Mouse (Mus musculus) limb, embryonic 11.5 days (tissue): ENCODE measurements around the gene BC048562. TPM values are rescaled to one million over a fixed set of nuclear protein-coding genes. Genes with fewer than 3 reads are reported as not detected.

Source experiments
- ATAC-seq: fragments of 200-750 bp; cut with Nextera tagmentation; 2 replicates; pipeline ENCODE4 v1.8.0; 2017; ENCODE audit warnings: low read depth; ENCODE audit not compliant: insufficient number of reproducible peaks, low FRiP score, low TSS enrichment
- DNase-seq: peaks from one replicate; pipeline ENCODE4 v3.0.0-alpha.2; 2015; ENCODE audit warnings: low spot score
- H3K27ac ChIP-seq: fragments of 300-500 bp; sonication (generic); replicated peaks from 2 replicates; pipeline ENCODE4 v1.5.1; 2014; ENCODE audit warnings: low read depth, mild to moderate bottlenecking, low read length
- H3K27me3 ChIP-seq: fragments of 300-500 bp; sonication (generic); 2 replicates; pipeline ENCODE4 v1.6.1; 2014; ENCODE audit warnings: mild to moderate bottlenecking, low read length, mixed read lengths; ENCODE audit not compliant: control insufficient read depth, insufficient read depth
- H3K36me3 ChIP-seq: fragments of 300-500 bp; sonication (generic); 2 replicates; pipeline ENCODE4 v1.6.1; 2014; ENCODE audit warnings: mild to moderate bottlenecking, low read length, moderate library complexity, mixed read lengths; ENCODE audit not compliant: control insufficient read depth, insufficient read depth
- H3K4me1 ChIP-seq: fragments of 300-500 bp; sonication (generic); 2 replicates; pipeline ENCODE4 v1.6.1; 2014; ENCODE audit warnings: low read length, mixed read lengths; ENCODE audit not compliant: control insufficient read depth, insufficient read depth
- H3K4me2 ChIP-seq: fragments of 300-500 bp; sonication (generic); 2 replicates; pipeline ENCODE4 v1.6.1; 2014; ENCODE audit warnings: low read depth, mild to moderate bottlenecking, moderate library complexity; ENCODE audit not compliant: severe bottlenecking
- H3K4me3 ChIP-seq: fragments of 300-500 bp; sonication (generic); 2 replicates; pipeline ENCODE4 v1.5.1; 2014; ENCODE audit warnings: low read depth, low read length
- H3K9ac ChIP-seq: fragments of 300-500 bp; sonication (generic); 2 replicates; pipeline ENCODE4 v1.6.1; 2014; ENCODE audit warnings: mild to moderate bottlenecking, low read length
- H3K9me3 ChIP-seq: fragments of 300-500 bp; sonication (generic); 2 replicates; pipeline ENCODE4 v1.6.1; 2016; ENCODE audit warnings: low read length; ENCODE audit not compliant: control insufficient read depth
- WGBS: fragments of 180-500 bp; shearing (Covaris S2); extraction: QIAGEN DNeasy Blood & Tissue Kit; methylation state at CpG from one replicate; pipeline ENCODE4 v1.1.7; 2014; 5-methylcytosine and 5-hydroxymethylcytosine counted together
- polyA plus RNA-seq: library from polyadenylated mRNA; unstranded; fragments of >200 nt; fragmentation: Nextera tagmentation; extraction: Ambion mirVana; gene quantifications from 2 replicates; pipeline ENCODE4 v1.2.1, GENCODE M21; 2014

BC048562 gene
- polyA plus RNA-seq, 1 experiment from 2014 or later: not detected

DNA sequence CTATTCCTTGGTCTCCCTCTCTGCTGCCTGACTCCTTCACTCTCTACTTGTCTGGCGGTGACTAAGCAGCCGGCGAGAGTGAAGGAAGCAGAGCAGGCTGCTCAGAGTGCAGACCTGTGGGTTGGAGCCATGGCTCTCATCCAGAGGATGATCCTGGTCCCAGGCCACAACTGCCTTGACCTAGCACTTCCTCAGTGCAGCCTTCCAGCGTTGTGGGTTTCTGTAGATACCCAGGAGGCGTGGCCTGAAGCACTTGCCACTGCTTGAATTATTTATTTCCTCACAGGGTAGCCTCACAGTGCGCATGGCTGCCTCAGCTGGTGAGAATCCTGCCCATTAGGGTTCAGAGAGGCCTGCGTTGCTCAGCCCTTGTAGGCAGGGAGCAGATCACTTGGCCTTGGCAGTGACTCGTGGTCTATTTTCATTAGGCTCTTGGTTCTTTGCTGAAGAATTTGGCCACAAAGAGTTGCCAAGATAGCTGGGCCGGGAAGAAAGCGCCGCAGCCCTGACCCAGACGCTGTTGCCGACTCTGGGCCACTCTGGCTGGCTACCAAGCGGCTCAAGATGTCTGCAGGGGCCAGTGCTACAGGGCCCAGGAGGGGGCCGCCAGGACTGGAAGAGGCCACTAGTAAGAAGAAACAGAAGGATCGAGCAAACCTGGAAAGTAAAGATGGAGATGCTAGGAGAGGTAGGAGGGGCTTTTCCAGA, 55.9 kb downstream of the BC048562 start:
- Histone ChIP-seq H3K4me2 (peak overlapping the region; percentile 88), H3K27ac (0 out of 2 replicates have a peak overlapping the region, but pooled peaks have one; percentile 8), H3K9ac (peak overlapping the region; percentile 82; the same call in 1 of the 2 replicates), H3K27me3 (no peaks in the 10 kb centered on the region), H3K36me3 (peaks cover 40% of the 10 kb centered on the region), H3K4me1 (peaks cover 15% of the 10 kb centered on the region), H3K4me3 (peak overlapping the region; percentile 85), H3K9me3 (no peaks in the 10 kb centered on the region)
- WGBS: 89% methylated on average over 16 of the region's 16 CpGs
- no peak for ATAC-seq
- no peak for DNase-seq

GRCm38 (mm10) chr9:108493246-108493645, 57.0 kb downstream of the BC048562 start:
- H3K4me2 ChIP-seq: no peak overlapping the region
- no peaks in the 10 kb centered on the region for H3K27me3 ChIP-seq
- ATAC-seq (no peak), DNase-seq (no peak)
- 98% methylated on average over 8 of the region's 8 CpGs for WGBS
- H3K9ac ChIP-seq: no peak overlapping the region
- peaks cover 15% of the 10 kb centered on the region for H3K4me1 ChIP-seq
- H3K27ac ChIP-seq: no peak overlapping the region
- no peaks in the 10 kb centered on the region for H3K9me3 ChIP-seq
- H3K36me3 ChIP-seq: peaks cover 46% of the 10 kb centered on the region
- no peak overlapping the region for H3K4me3 ChIP-seq

DNA sequence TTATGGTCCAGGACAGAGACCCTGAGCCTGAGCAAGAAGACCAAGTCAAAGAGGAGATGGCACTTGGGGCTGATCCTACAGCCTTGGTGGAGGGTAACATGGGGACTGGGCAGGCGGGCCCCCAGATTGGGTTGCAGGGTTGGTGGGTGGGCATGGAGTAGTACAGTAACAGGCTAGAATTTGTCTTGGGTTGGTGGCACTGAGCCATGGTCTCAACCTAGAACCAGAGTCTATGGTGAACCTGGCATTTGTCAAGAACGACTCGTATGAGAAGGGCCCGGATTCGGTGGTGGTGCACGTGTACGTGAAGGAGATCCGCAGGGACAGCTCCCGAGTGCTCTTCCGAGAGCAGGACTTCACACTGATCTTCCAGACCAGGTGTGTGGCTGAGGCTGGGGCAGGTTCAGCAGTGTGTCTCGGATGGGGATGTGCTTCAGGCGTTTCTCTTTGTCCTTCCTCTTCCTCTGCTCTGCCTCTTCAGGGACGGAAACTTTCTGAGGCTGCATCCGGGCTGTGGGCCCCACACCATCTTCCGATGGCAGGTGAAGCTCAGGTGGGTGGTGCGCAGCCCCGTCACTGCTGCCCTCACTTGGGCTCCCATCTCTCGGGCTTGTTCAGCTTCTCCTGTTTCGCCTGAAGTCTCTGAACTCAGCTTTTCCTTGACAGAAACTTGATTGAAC, 58.0 kb downstream of the BC048562 start:
- H3K27ac ChIP-seq: no peak overlapping the region
- DNase-seq (no peak), ATAC-seq (no peak)
- H3K4me1 ChIP-seq: peaks cover 15% of the 10 kb centered on the region
- H3K9me3 ChIP-seq: no peaks in the 10 kb centered on the region
- no peak overlapping the region for H3K4me2 ChIP-seq
- H3K27me3 ChIP-seq: no peaks in the 10 kb centered on the region
- 95% methylated on average over 19 of the region's 19 CpGs for WGBS
- no peak overlapping the region for H3K9ac ChIP-seq
- no peak overlapping the region for H3K4me3 ChIP-seq
- H3K36me3 ChIP-seq: peaks cover 53% of the 10 kb centered on the region

GRCm38 (mm10) chr9:108494905-108495304, 58.6 kb downstream of the BC048562 start:
- Histone ChIP-seq H3K9me3 (no peaks in the 10 kb centered on the region), H3K4me2 (no peak overlapping the region), H3K27ac (no peak overlapping the region), H3K4me1 (peaks cover 12% of the 10 kb centered on the region), H3K27me3 (no peaks in the 10 kb centered on the region), H3K9ac (no peak overlapping the region), H3K4me3 (no peak overlapping the region), H3K36me3 (peaks cover 56% of the 10 kb centered on the region)
- ATAC-seq (no peak), DNase-seq (no peak)
- WGBS: 83% methylated on average over 10 of the region's 10 CpGs

Other genes with a start within 250 kb of the BC048562 start
- gene Bsn, start 246.1 kb upstream of the BC048562 start, polyA plus RNA-seq: 1.3 and 1.5 TPM in 2 replicates
- gene Dag1, start 172.5 kb upstream of the BC048562 start, polyA plus RNA-seq: 46.8 and 52.2 TPM in 2 replicates
- 36.7 and 49.1 TPM in 2 replicates for gene Nicn1, start 146.1 kb upstream of the BC048562 start, polyA plus RNA-seq
- gene Amt, start 139.6 kb upstream of the BC048562 start, polyA plus RNA-seq: 15.9 and 20.5 TPM in 2 replicates
- 249 and 319 TPM in 2 replicates for gene Rhoa, start 130.4 kb upstream of the BC048562 start, polyA plus RNA-seq
- 14.8 and 15.8 TPM in 2 replicates for gene Tcta, start 130.3 kb upstream of the BC048562 start, polyA plus RNA-seq
- 798 and 887 TPM in 2 replicates for gene Gpx1, start 97.6 kb upstream of the BC048562 start, polyA plus RNA-seq
- 130 and 133 TPM in 2 replicates for gene Usp4, start 88.6 kb upstream of the BC048562 start, polyA plus RNA-seq
- gene 1700102P08Rik, start 43.7 kb upstream of the BC048562 start, polyA plus RNA-seq: 0.57 and 0.87 TPM in 2 replicates
- gene Ccdc36, start 8.0 kb upstream of the BC048562 start, polyA plus RNA-seq: 1.3 and 1.5 TPM in 2 replicates
- gene Ccdc71, start 24.0 kb downstream of the BC048562 start, polyA plus RNA-seq: 46.0 and 55.5 TPM in 2 replicates
- gene Klhdc8b, start 25.1 kb downstream of the BC048562 start, polyA plus RNA-seq: 13.6 and 17.2 TPM in 2 replicates
- gene Lamb2, start 43.3 kb downstream of the BC048562 start, polyA plus RNA-seq: 18.0 and 18.9 TPM in 2 replicates
- gene Usp19, start 54.1 kb downstream of the BC048562 start, polyA plus RNA-seq: 73.6 and 81.7 TPM in 2 replicates
- 126 and 138 TPM in 2 replicates for gene Qars, start 71.2 kb downstream of the BC048562 start, polyA plus RNA-seq
- gene Qrich1, start 80.3 kb downstream of the BC048562 start, polyA plus RNA-seq: 164 and 167 TPM in 2 replicates
- 237 and 247 TPM in 2 replicates for gene Impdh2, start 123.8 kb downstream of the BC048562 start, polyA plus RNA-seq
- 44.3 and 47.5 TPM in 2 replicates for gene Ndufaf3, start 131.0 kb downstream of the BC048562 start, polyA plus RNA-seq
- gene Dalrd3, start 133.4 kb downstream of the BC048562 start, polyA plus RNA-seq: 183 and 195 TPM in 2 replicates
- 152 and 167 TPM in 2 replicates for gene Wdr6, start 142.3 kb downstream of the BC048562 start, polyA plus RNA-seq
- 6.7 and 7.2 TPM in 2 replicates for gene P4htm, start 161.2 kb downstream of the BC048562 start, polyA plus RNA-seq
- 45.0 and 49.8 TPM in 2 replicates for gene Arih2, start 212.9 kb downstream of the BC048562 start, polyA plus RNA-seq
- 23.2 and 31.4 TPM in 2 replicates for gene Slc25a20, start 225.6 kb downstream of the BC048562 start, polyA plus RNA-seq